Mouse (Mus musculus) megakaryocyte progenitor cell, adult 5-6 weeks (primary cell): ENCODE results near the gene Ip6k2. TPM values are rescaled to one million over a fixed set of nuclear protein-coding genes. Genes with fewer than 3 reads are reported as not detected.

Experiments used
- total RNA-seq, 2 experiments: library from RNA; stranded (forward) in 1 of 2; stranded (reverse) in 1 of 2; fragments of 157-497, 149-512 nt in 1 of 2; fragments of 200-1000 nt in 1 of 2; gene quantifications; 2 replicates each; pipeline versions ENCODE4 v1.2.3 to v1.2.4; 2015 to 2017

Ip6k2 gene
- total RNA-seq, 2 experiments from 2014 or later: 21.1 to 40.9 TPM

Other genes starting within 250 kb of the Ip6k2 start
- gene Impdh2, start 223.5 kb upstream of the Ip6k2 start, total RNA-seq (2015): 266 and 290 TPM in 2 replicates
- gene Impdh2, start 223.5 kb upstream of the Ip6k2 start, total RNA-seq (2017): 342 and 372 TPM in 2 replicates
- 33.7 and 36.8 TPM in 2 replicates for gene Ndufaf3, start 216.4 kb upstream of the Ip6k2 start, total RNA-seq (2015)
- 7.3 and 22.1 TPM in 2 replicates for gene Ndufaf3, start 216.4 kb upstream of the Ip6k2 start, total RNA-seq (2017)
- gene Dalrd3, start 213.9 kb upstream of the Ip6k2 start, total RNA-seq (2015): 95.3 and 103 TPM in 2 replicates
- gene Dalrd3, start 213.9 kb upstream of the Ip6k2 start, total RNA-seq (2017): 42.7 and 43.4 TPM in 2 replicates
- 9.8 and 10.2 TPM in 2 replicates for gene Wdr6, start 205.1 kb upstream of the Ip6k2 start, total RNA-seq (2015)
- 15.5 and 17.4 TPM in 2 replicates for gene Wdr6, start 205.1 kb upstream of the Ip6k2 start, total RNA-seq (2017)
- gene P4htm, start 186.1 kb upstream of the Ip6k2 start, total RNA-seq (2015): 0.39 and 1.2 TPM in 2 replicates
- 1.00 and 1.8 TPM in 2 replicates for gene P4htm, start 186.1 kb upstream of the Ip6k2 start, total RNA-seq (2017)
- gene Arih2, start 134.4 kb upstream of the Ip6k2 start, total RNA-seq (2015): 20.0 and 20.1 TPM in 2 replicates
- 42.5 and 47.4 TPM in 2 replicates for gene Arih2, start 134.4 kb upstream of the Ip6k2 start, total RNA-seq (2017)
- gene Slc25a20, start 121.7 kb upstream of the Ip6k2 start, total RNA-seq (2015): 18.5 and 21.5 TPM in 2 replicates
- gene Slc25a20, start 121.7 kb upstream of the Ip6k2 start, total RNA-seq (2017): 26.0 and 28.3 TPM in 2 replicates
- 20.0 and 21.9 TPM in 2 replicates for gene Prkar2a, start 94.5 kb upstream of the Ip6k2 start, total RNA-seq (2015)
- 17.4 and 29.2 TPM in 2 replicates for gene Prkar2a, start 94.5 kb upstream of the Ip6k2 start, total RNA-seq (2017)
- 8.4 and 8.7 TPM in 2 replicates for gene Nckipsd, start 24.6 kb downstream of the Ip6k2 start, total RNA-seq (2015)
- 5.0 and 5.5 TPM in 2 replicates for gene Nckipsd, start 24.6 kb downstream of the Ip6k2 start, total RNA-seq (2017)
- 4.5 and 5.4 TPM in 2 replicates for gene Celsr3, start 42.5 kb downstream of the Ip6k2 start, total RNA-seq (2015)
- gene Celsr3, start 42.5 kb downstream of the Ip6k2 start, total RNA-seq (2017): 1.5 and 2.5 TPM in 2 replicates
- gene Slc26a6, start 69.5 kb downstream of the Ip6k2 start, total RNA-seq (2015): 7.2 and 11.7 TPM in 2 replicates
- 3.0 and 4.7 TPM in 2 replicates for gene Slc26a6, start 69.5 kb downstream of the Ip6k2 start, total RNA-seq (2017)
- gene Tmem89, start 130.8 kb downstream of the Ip6k2 start, total RNA-seq (2015): 0.35 TPM in 1 of 2 replicates, not detected in the other
- 0.08 TPM in 1 of 2 replicates, not detected in the other for gene Tmem89, start 130.8 kb downstream of the Ip6k2 start, total RNA-seq (2017)
- 144 and 157 TPM in 2 replicates for gene Uqcrc1, start 152.8 kb downstream of the Ip6k2 start, total RNA-seq (2015)
- gene Uqcrc1, start 152.8 kb downstream of the Ip6k2 start, total RNA-seq (2017): 256 and 338 TPM in 2 replicates
- 0.02 and 0.12 TPM in 2 replicates for gene Col7a1, start 169.8 kb downstream of the Ip6k2 start, total RNA-seq (2015)
- 0.12 and 1.3 TPM in 2 replicates for gene Col7a1, start 169.8 kb downstream of the Ip6k2 start, total RNA-seq (2017)
- gene Ucn2, start 202.2 kb downstream of the Ip6k2 start, total RNA-seq (2015): not detected in 2 replicates
- not detected in 2 replicates for gene Ucn2, start 202.2 kb downstream of the Ip6k2 start, total RNA-seq (2017)
- 3.9 and 5.9 TPM in 2 replicates for gene Pfkfb4, start 208.0 kb downstream of the Ip6k2 start, total RNA-seq (2015)
- 12.8 and 13.5 TPM in 2 replicates for gene Pfkfb4, start 208.0 kb downstream of the Ip6k2 start, total RNA-seq (2017)